Mouse (Mus musculus) CH12.LX (cell line): Measurements from ENCODE around the gene Iqschfp. TPM values are rescaled to one million over a fixed set of nuclear protein-coding genes. Genes with fewer than 3 reads are reported as not detected.

ENCODE experiments used
- DNase-seq: peaks from one replicate; pipeline ENCODE4 v3.0.0-alpha.2; 2013; ENCODE audit errors: extremely low read depth
- H3K27ac ChIP-seq: 2 replicates; pipeline ENCODE4 v1.5.1; 2012; ENCODE audit warnings: low read depth, mild to moderate bottlenecking, control low read depth, moderate library complexity; ENCODE audit not compliant: insufficient read depth
- H3K27me3 ChIP-seq: replicated peaks from 2 replicates; pipeline ENCODE3; 2012; ENCODE audit warnings: inconsistent platforms
- H3K36me3 ChIP-seq, 2 experiments: replicated peaks in 1 of 2; 2 replicates each; pipeline versions ENCODE3 to v1.6.1; 2012; ENCODE audit warnings: inconsistent platforms in 1 of 2, low read length in 1 of 2, mild to moderate bottlenecking in 1 of 2, mixed read lengths in 1 of 2, moderate library complexity in 1 of 2; ENCODE audit not compliant: control insufficient read depth in 1 of 2, insufficient read depth in 1 of 2
- H3K4me1 ChIP-seq, 2 experiments: 2 replicates each; pipeline ENCODE4 v1.6.1; 2012; ENCODE audit warnings: inconsistent platforms in 1 of 2, moderate library complexity in 1 of 2; ENCODE audit not compliant: insufficient read depth in 2 of 2, control insufficient read depth in 1 of 2
- H3K4me2 ChIP-seq: 2 replicates; pipeline ENCODE4 v1.6.1; 2012; ENCODE audit warnings: low read depth, mild to moderate bottlenecking, control low read depth; ENCODE audit not compliant: poor library complexity, insufficient read depth, severe bottlenecking
- H3K4me3 ChIP-seq, 3 experiments: fragments of 150-350 bp in 1 of 3; sonication (generic) in 1 of 3; replicated peaks in 1 of 3; 2 replicates each; pipeline versions ENCODE3 to v1.5.1; 2011 to 2012; ENCODE audit warnings: low read depth in 2 of 3, low read length in 2 of 3, mild to moderate bottlenecking in 2 of 3, moderate library complexity in 2 of 3, control low read depth in 1 of 3, improper control_type of control experiment in 1 of 3, inconsistent platforms in 1 of 3, mixed read lengths in 1 of 3; ENCODE audit not compliant: poor library complexity in 1 of 3
- H3K79me2 ChIP-seq: replicated peaks from 2 replicates; pipeline ENCODE4 v1.6.1; 2012; ENCODE audit warnings: mild to moderate bottlenecking, moderate library complexity; ENCODE audit not compliant: control insufficient read depth, poor library complexity, insufficient read depth, severe bottlenecking; ENCODE audit errors: extremely low read depth
- H3K9ac ChIP-seq: 2 replicates; pipeline ENCODE4 v1.6.1; 2012; ENCODE audit warnings: low read depth, mild to moderate bottlenecking, control low read depth, moderate library complexity; ENCODE audit not compliant: insufficient read depth
- H3K9me3 ChIP-seq: replicated peaks from 2 replicates; pipeline ENCODE3; 2012; ENCODE audit warnings: low read length, inconsistent platforms, mixed read lengths
- CTCF ChIP-seq, 2 experiments: IDR thresholded peaks in 1 of 2; conservative IDR thresholded peaks in 1 of 2; 2 replicates each; pipeline ENCODE4 v1.5.1; 2011 to 2012; ENCODE audit warnings: low read depth in 2 of 2, low read length in 2 of 2, improper control_type of control experiment in 1 of 2, inconsistent platforms in 1 of 2, mild to moderate bottlenecking in 1 of 2, moderate library complexity in 1 of 2
- E2F4 ChIP-seq: IDR thresholded peaks from 2 replicates; pipeline ENCODE4 v1.6.1; 2011; ENCODE audit warnings: low read depth, low read length, improper control_type of control experiment; ENCODE audit not compliant: insufficient replicate concordance
- EP300 ChIP-seq: IDR thresholded peaks from 2 replicates; pipeline ENCODE4 v1.6.1; 2011; ENCODE audit warnings: low read length, improper control_type of control experiment
- JUND ChIP-seq: conservative IDR thresholded peaks from 2 replicates; pipeline ENCODE4 v1.6.1; 2011; ENCODE audit warnings: low read depth, low read length, improper control_type of control experiment
- MAX ChIP-seq: IDR thresholded peaks from 2 replicates; pipeline ENCODE4 v1.6.1; 2011; ENCODE audit warnings: low read length, improper control_type of control experiment
- MEF2A ChIP-seq: IDR thresholded peaks from 2 replicates; pipeline ENCODE4 v1.6.1; 2014; ENCODE audit warnings: low read depth, mild to moderate bottlenecking, inconsistent platforms, low read length, improper control_type of control experiment, borderline replicate concordance
- MYC ChIP-seq: IDR thresholded peaks from 2 replicates; pipeline ENCODE4 v1.6.1; 2011; ENCODE audit warnings: low read depth, mild to moderate bottlenecking, improper control_type of control experiment, low read length
- NRF1 ChIP-seq: IDR thresholded peaks from 2 replicates; pipeline ENCODE4 v1.6.1; 2014; ENCODE audit warnings: low read depth, mild to moderate bottlenecking, inconsistent platforms, low read length, improper control_type of control experiment, moderate library complexity
- PAX5 ChIP-seq: IDR thresholded peaks from 2 replicates; pipeline ENCODE4 v1.6.1; 2012; ENCODE audit warnings: low read length, inconsistent platforms, mixed read lengths
- POLR2A ChIP-seq: IDR thresholded peaks from 2 replicates; pipeline ENCODE4 v1.6.1; 2011; ENCODE audit warnings: low read depth, mild to moderate bottlenecking, improper control_type of control experiment, low read length
- POLR2AphosphoS2 ChIP-seq: IDR thresholded peaks from 2 replicates; pipeline ENCODE4 v1.6.1; 2011; ENCODE audit warnings: low read depth, low read length, improper control_type of control experiment
- SIN3A ChIP-seq: IDR thresholded peaks from 2 replicates; pipeline ENCODE4 v1.6.1; 2012; ENCODE audit warnings: low read length, improper control_type of control experiment, inconsistent platforms
- SMC3 ChIP-seq: IDR thresholded peaks from 2 replicates; pipeline ENCODE4 v1.6.1; 2011; ENCODE audit warnings: low read depth, low read length, improper control_type of control experiment
- TCF12 ChIP-seq: IDR thresholded peaks from 2 replicates; pipeline ENCODE4 v1.6.1; 2014; ENCODE audit warnings: low read depth, mild to moderate bottlenecking, inconsistent platforms, low read length, improper control_type of control experiment
- ZC3H11A ChIP-seq: IDR thresholded peaks from 2 replicates; pipeline ENCODE4 v1.6.1; 2012; ENCODE audit warnings: low read depth, mild to moderate bottlenecking, inconsistent platforms, low read length, improper control_type of control experiment
- ZKSCAN1 ChIP-seq: IDR thresholded peaks from 2 replicates; pipeline ENCODE4 v1.6.1; 2012; ENCODE audit warnings: low read depth, inconsistent platforms, low read length, improper control_type of control experiment, borderline replicate concordance
- ZMIZ1 ChIP-seq: IDR thresholded peaks from 2 replicates; pipeline ENCODE4 v1.6.1; 2012; ENCODE audit warnings: low read depth, mild to moderate bottlenecking, inconsistent platforms, low read length, improper control_type of control experiment
- ZNF384 ChIP-seq: IDR thresholded peaks from 2 replicates; pipeline ENCODE4 v1.6.1; 2012; ENCODE audit warnings: low read depth, low read length, improper control_type of control experiment, inconsistent platforms
- dilution Hi-C: fragments of 300-500 bp; cut with MboI; formaldehyde crosslinking; loops from 2 replicates; pipeline ENCODE4 v1.14.3; 2020; ENCODE audit warnings: low sequenced_read_pairs; ENCODE audit not compliant: extremely low pct_unique_long_range_greater_than_20kb, extremely low pct_ligation_motif_present
- in situ Hi-C: fragments of 300-500 bp; cut with MboI; formaldehyde crosslinking; loops from 3 replicates; pipeline ENCODE4 v1.14.3; 2019; ENCODE audit warnings: low sequenced_read_pairs, low pct_ligation_motif_present, low pct_unique_long_range_greater_than_20kb, mixed read lengths
- polyA plus RNA-seq: library from polyadenylated mRNA; unstranded; fragments of >175 nt; gene quantifications from 2 replicates; pipeline ENCODE4 v1.2.1, GENCODE M21; 2012; ENCODE audit warnings: low read depth; ENCODE audit not compliant: insufficient read length
- total RNA-seq, 2 experiments: library from RNA; depleted of rRNA; stranded (reverse); fragments of 300-350 nt in 1 of 2; fragments of >200 nt in 1 of 2; gene quantifications; 2 replicates each; pipeline ENCODE4 v1.2.3; 2012 to 2014

Iqschfp gene
- total and polyA plus RNA-seq, 3 experiments, result 0.13 to 0.25 TPM; not detected in 1

DNA sequence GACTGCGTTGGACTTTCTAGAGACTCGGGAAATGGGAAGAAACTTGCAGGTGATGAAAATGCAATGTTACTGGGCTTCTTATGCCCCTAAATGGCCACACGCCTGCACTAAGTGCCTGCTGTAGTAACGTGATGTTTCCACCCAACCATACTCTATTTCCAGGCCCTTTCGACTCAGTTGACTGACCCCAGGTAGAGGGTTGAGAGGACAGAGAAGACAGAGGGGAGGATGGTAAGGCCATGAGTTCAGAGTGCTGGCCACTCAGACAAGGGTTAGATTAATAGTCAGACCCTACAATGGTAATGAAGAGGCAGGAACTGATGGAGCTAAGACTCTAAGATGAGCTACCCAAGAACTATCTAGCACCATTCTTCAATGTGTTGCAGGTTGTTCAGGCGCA, 768.0 kb downstream of the Iqschfp start:
- peaks cover 0 to 2% of the 10 kb centered on the region in 2 experiments; a peak in 2 of 4 replicates for H3K4me1 ChIP-seq
- dilution Hi-C loops, result no loop called here
- TF ChIP-seq CTCF (conservative IDR thresholded peaks at IDR 0.05 in 1 of 2, IDR thresholded peaks at IDR 0.05 in 1 of 2; ENCODE audit: low read depth in 2 of 2, low read length in 2 of 2), result no peak
- TF ChIP-seq POLR2AphosphoS2, result no peak
- no peak for TF ChIP-seq EP300
- no peak for TF ChIP-seq SMC3
- TF ChIP-seq ZKSCAN1, result no peak
- TF ChIP-seq, all 38 proteins: peak for 0
- no peaks in the 10 kb centered on the region for H3K9me3 ChIP-seq
- no peak overlapping the region for H3K9ac ChIP-seq
- H3K4me2 ChIP-seq, result no peak overlapping the region
- no peak for DNase-seq
- no peaks in the 10 kb centered on the region for H3K36me3 ChIP-seq
- H3K4me3 ChIP-seq, result no peak overlapping the region
- in situ Hi-C loops, result no loop called here
- H3K79me2 ChIP-seq, result no peaks in the 10 kb centered on the region
- no peaks in the 10 kb centered on the region for H3K27me3 ChIP-seq
- no peak overlapping the region for H3K27ac ChIP-seq

DNA sequence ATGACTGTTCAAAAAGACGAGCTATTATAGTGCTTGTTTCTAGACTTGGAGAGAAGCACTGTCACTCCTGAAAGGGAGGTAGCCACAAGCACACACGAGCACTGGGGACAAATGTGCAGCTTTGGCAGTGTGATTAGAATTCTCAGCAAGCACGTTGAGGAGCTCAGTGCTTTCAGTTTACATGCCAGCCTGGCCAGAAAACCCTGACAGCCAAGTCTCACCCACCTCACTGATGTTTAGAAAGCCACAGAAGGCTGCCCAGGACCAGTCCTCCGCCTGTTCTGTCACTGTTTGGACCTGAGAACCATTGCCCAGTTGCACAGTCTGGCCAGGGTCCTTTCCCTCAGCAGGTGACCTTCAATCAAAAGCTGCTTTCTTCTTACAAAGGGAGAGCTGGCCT, 768.5 kb downstream of the Iqschfp start:
- no peak overlapping the region for H3K27ac ChIP-seq
- TF ChIP-seq ZMIZ1 (no peak), TCF12 (no peak), MEF2A (no peak), SMC3 (no peak), EP300 (no peak), ZC3H11A (no peak), JUND (no peak), MAX (no peak), E2F4 (no peak), POLR2A (no peak), SIN3A (no peak), ZNF384 (no peak), NRF1 (no peak), PAX5 (no peak), MYC (no peak)
- no peak overlapping the region for H3K4me3 ChIP-seq
- H3K4me1 ChIP-seq, result peaks cover 0 to 2% of the 10 kb centered on the region in 2 experiments; a peak in 2 of 4 replicates
- H3K36me3 ChIP-seq, result no peaks in the 10 kb centered on the region
- H3K9me3 ChIP-seq, result no peaks in the 10 kb centered on the region
- in situ Hi-C loops, result no loop called here
- no peaks in the 10 kb centered on the region for H3K27me3 ChIP-seq
- no peak for DNase-seq
- no peak overlapping the region for H3K4me2 ChIP-seq
- H3K79me2 ChIP-seq, result no peaks in the 10 kb centered on the region
- no peak overlapping the region for H3K9ac ChIP-seq
- dilution Hi-C loops, result no loop called here
